Mouse (Mus musculus): Measurements from ENCODE around the gene Ttpal. TPM values are rescaled to one million over a fixed set of nuclear protein-coding genes. Genes with fewer than 3 reads are reported as not detected.

The Ttpal gene
- polyA plus RNA-seq, 1 experiment = 25.6 TPM

DNA sequence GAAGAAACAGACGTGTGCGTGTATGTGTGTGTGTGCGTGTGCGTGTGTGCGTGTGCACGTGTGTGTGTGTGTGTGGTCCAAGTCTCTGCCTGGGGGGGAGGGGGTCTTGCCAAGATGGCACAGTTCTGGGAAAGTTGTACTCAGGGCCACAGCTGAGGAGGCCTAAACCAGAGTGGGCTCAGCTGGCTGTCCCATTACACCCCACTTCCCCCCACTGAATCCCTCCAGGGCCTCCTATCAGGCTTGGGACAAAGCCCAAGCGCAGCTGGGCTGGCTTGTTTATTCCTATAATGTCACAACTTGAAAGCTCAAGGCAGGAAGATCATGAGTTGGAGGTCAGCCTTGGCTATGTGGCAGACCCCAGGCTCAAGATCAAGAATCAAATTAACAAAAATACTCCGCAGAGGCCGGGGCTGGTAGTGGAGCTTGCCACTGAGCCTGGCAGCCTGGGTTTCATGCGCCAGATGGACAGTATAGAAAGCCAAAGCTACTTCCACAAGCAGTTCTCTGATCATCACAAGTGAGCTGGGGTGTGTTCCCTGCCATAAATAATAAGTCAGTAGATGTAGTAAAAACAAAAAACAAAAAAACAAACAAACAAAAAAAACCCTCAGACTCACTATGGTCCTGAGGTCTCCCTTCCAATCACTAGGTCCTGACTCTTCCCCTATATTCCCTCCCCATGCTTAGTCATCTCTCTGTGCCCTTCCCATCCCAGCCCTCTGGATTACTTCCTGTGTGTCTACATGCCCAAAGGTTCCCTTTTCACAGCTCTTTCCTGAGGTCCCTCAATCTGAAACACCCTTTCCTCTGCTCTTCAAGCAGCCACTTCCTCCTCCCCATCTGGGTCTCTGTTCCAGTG, 18.7 kb upstream of the Ttpal start:
- no peak for TF ChIP-seq GATA1 (IDR thresholded peaks at IDR 0.05; ENCODE audit: low read length)

DNA sequence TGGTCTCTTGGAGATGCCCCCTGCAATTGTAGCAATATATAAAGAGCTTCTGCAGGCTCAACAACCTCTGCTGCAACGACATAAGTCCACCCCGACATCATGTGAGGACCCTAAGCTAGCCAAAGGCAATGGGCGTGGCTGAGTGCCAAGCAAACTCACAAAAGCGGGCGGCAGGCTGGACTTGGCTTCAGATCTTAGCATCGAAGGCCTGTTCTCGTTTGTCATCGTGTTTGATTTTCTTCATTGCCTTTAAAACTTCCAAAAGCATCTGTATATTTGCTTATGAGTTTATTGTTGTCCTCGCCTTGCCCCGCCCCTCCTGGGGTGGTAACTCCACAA, 18.1 kb upstream of the Ttpal start:
- no peak for TF ChIP-seq GATA1 (IDR thresholded peaks at IDR 0.05; ENCODE audit: low read length)

- TF ChIP-seq GATA1 (IDR thresholded peaks at IDR 0.05; ENCODE audit: low read length) = no peak
Observed at GRCm38 (mm10) chr2:163586384-163587261, 15.5 kb upstream of the Ttpal start.

DNA sequence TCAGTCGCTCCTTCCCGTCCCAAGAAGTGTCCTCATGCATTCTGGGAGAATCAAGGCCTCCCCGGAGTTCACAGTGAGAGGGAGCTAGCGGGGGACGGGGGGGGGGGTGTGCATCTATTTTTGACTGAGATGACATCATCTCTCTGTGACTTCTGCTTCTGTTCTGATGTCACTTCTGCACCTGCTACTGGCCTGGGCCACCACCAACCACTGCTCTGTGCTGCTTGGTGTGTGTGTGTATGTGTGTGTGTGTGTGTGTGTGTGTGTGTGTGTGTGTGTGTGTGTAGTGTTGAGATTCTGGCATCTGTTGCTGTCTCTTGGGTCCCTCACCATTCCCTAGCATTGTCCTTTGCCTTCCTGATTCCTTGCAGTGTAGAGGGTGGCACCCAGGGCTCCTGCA, 14.6 kb upstream of the Ttpal start:
- TF ChIP-seq GATA1 (IDR thresholded peaks at IDR 0.05; ENCODE audit: low read length) = no peak

- TF ChIP-seq GATA1 (IDR thresholded peaks at IDR 0.05; ENCODE audit: low read length) = no peak
Observed at GRCm38 (mm10) chr2:163590211-163590610, 11.9 kb upstream of the Ttpal start.

- TF ChIP-seq GATA1 (IDR thresholded peaks at IDR 0.05; ENCODE audit: low read length) = no peak
Observed at GRCm38 (mm10) chr2:163590996-163591395, 11.1 kb upstream of the Ttpal start.

DNA sequence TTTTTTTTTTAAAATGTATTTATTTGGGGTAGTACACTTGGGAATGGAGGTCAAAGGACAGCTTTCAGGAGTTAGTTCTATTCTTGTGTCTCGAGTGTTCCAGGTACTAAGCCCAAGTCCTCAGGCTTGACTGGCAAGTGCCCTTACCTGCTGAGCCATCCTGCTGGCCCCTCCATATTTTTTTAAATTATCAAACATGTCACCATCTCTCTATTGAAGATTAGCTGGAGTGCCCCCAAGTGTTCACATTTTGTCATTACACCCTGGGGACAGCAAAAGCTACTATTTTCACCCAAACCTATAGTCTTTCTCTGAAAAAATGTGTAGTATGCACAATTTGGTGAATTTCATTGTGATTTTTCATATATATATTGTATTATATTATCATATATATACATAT, 10.0 kb upstream of the Ttpal start:
- no peak for TF ChIP-seq GATA1 (IDR thresholded peaks at IDR 0.05; ENCODE audit: low read length)

- TF ChIP-seq GATA1 (IDR thresholded peaks at IDR 0.05; ENCODE audit: low read length) = no peak
Observed at GRCm38 (mm10) chr2:163593636-163594282, 8.4 kb upstream of the Ttpal start.

GRCm38 (mm10) chr2:163595119-163595518, 7.0 kb upstream of the Ttpal start:
- no peak for TF ChIP-seq GATA1 (IDR thresholded peaks at IDR 0.05; ENCODE audit: low read length)

DNA sequence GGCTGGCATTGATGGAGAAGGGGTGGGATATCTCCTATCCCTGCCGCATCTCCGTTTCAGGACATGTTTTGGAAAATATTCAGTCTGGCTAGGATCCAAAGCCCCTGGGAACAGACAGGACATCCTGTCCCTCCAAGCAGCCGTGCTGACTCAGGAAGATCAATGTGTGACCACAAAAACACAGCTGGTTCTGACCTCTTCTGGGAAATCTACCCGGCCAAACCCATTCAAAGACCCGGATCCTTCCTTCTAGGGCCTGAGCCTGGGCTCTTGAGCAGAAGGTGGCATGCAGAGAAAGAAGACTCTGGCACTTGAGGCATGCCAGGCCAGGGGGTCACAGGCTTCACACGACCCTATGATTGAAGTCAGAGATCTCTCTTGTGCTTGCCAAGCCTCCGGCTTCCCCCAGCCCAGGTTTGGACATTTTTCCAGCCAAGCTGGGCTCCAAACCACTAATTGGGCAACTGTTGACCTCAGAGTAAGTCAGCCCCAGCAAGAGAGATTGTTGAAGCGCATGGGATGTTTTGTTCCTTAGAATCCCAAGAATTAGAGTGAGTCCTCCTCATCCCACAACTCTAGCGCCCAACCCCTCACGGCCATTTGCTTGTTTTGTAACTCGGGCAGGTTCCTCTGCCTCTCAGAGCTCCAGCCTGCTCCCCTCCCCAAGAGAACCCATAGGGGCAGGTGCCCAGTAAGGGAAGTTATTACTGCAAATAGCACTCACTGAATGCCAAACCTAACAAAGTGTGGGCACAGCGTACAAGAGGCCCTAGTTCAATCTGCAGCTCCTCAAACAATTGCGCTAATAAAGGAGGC, 5.8 kb upstream of the Ttpal start:
- no peak for TF ChIP-seq GATA1 (IDR thresholded peaks at IDR 0.05; ENCODE audit: low read length)

DNA sequence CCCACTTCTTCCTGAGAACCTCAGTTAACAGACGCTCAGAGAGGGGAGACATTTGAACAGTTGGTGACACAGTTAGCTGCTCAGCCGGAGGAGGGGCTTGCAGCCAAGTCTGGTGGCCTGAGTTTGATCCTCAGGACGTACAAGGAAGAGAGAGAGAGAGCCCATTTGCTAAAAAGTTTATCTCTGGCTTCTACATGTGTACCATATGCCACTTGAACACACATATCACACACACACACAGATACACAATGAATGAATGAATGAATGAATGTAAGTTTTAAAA, 5.3 kb upstream of the Ttpal start:
- no peak for TF ChIP-seq GATA1 (IDR thresholded peaks at IDR 0.05; ENCODE audit: low read length)

- no peak for TF ChIP-seq GATA1 (IDR thresholded peaks at IDR 0.05; ENCODE audit: low read length)
Observed at GRCm38 (mm10) chr2:163597661-163598060, 4.5 kb upstream of the Ttpal start.

DNA sequence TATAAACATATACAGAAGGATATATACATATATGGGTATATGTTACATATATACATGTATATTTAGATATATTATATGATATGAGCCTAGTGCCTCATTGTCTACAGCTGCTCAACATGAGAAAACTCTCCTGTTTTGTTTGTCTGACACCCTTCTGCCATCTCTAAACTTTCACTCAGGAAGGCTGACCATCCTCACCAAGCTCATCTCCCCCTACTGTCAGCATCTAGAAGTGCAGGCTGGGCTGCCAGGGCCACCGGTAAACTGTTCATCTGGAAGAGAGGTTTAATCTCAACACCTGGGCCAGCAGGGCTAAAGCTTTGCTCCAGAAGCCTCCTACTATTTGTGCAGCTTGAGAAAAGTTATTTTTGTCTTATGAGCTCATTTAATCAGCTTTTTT, 2.9 kb upstream of the Ttpal start:
- TF ChIP-seq GATA1 (IDR thresholded peaks at IDR 0.05; ENCODE audit: low read length) = no peak

DNA sequence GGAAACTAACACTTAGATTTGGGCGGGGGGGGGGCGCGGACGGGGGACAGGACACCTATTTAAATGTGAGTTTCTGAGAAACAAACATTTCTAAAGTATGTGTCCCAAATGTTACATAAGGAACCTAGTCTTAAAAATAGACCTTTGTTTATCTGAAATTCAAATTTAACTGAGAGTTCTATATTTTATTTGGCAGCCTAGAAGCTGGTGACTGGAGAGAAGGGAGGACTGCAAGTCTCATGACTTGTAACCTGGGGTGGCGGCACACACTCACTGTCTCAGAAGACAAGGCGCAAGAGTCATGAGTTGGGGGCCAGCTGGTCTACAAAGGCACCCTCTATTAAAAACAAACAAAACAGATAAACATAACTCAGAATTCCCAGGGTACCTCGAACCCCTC, 1.0 kb upstream of the Ttpal start:
- TF ChIP-seq GATA1 (IDR thresholded peaks at IDR 0.05; ENCODE audit: low read length) = no peak

DNA sequence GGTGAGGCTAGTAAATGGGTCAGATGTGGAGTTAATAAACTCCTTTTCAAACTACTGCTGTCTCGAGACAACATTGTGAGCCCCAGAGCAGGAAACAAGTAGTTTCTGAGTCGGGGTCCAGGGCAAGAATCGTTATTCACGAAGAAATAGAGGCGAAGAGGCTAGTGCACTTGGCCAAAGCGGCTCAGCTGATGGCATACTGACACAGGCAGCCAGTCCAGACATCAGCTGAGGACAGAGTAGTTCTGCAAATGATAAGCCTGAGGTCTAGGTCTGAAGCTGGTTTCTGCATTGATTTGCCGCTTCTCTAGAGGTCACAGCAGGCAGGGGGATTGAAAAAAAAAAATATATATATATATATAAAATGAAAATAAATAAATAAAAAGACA, 408 bp upstream of the Ttpal start:
- TF ChIP-seq GATA1 (IDR thresholded peaks at IDR 0.05; ENCODE audit: low read length) = no peak

DNA sequence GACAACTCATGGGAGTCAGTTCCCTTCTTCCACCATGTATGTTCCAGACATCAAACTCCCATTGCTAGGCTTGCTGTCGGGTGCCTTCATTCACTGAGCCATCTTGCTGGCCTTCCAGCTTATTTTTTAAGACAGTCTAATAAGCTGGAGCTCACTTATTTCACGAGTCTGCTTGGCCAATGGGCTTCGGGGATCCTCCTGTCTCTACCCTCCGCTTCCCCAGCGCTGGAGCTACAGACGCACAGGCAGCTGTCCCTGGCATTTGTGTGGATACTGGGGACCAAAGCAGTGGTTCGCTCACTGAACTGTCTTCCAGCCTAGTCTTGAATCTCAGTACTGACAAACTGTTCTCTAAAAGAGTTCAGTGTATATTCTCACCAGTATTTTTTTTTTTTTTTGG, 4.0 kb downstream of the Ttpal start:
- TF ChIP-seq GATA1 (IDR thresholded peaks at IDR 0.05; ENCODE audit: low read length) = no peak
